Mouse (Mus musculus): ENCODE measurements around the gene Gpr108.

DNA sequence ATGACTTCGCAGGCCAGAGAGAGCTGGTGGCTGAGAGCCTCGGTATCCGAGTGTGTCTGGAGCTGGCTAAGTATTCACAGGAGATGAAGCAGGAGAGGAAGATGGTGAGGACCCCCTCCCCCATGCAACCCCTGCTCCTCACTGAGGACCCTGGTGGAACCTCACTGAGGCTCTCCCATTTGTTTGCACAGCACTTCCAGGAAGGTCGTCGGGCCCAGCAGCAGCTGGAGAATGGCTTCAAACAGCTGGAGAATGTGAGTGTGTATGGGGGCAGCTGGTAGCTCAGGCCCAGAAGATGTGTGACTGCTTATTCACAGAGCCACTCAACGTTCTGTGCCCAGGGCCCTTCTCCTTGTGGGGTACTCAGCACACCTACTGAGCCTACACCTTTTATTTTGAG, 5.1 kb upstream of the Gpr108 start:
- TF ChIP-seq CTCF (conservative IDR thresholded peaks at IDR 0.05; ENCODE audit: low read length): no peak
- no peak for TF ChIP-seq NANOG (IDR thresholded peaks at IDR 0.05; ENCODE audit: borderline replicate concordance, low read length)
- no peak for TF ChIP-seq POU5F1 (IDR thresholded peaks at IDR 0.05; ENCODE audit: borderline replicate concordance, low read length)

Measured in E14TG2a.4 (cell line).